Mouse (Mus musculus): ENCODE data around the gene Zfp106. TPM values are rescaled to one million over a fixed set of nuclear protein-coding genes. Genes with fewer than 3 reads are reported as not detected.

Zfp106 gene
- polyA plus RNA-seq, 1 experiment from 2014 or later = 43.6 TPM

DNA sequence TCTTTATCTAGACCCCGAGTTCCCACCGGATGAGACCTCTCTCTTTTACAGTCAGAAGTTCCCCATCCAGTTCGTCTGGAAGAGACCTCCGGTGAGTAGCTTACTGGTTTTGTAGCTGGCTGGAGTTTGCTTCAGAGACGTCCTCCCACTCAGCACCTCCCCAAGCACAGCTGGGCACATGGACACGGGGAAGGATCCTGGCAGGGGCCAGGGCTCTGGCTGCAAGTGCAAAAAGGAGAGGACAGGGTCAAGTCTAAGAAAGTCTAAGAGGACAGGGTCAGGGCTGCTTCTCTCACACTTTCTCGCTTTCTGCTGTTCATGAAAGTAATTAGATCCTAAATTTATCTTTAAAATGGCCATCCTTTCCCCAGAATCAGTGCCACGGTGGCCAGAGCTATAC is 99.6 kb downstream of the Zfp106 start:
- Histone ChIP-seq H3K9me3 (no peaks in the 10 kb centered on the region), H3K9ac (no peak overlapping the region), H3K4me2 (no peak overlapping the region), H3K27me3 (replicated peaks) (no peaks in the 10 kb centered on the region), H3K36me3 (replicated peaks) (no peaks in the 10 kb centered on the region), H3K4me1 (no peaks in the 10 kb centered on the region), H3K4me3 (no peak overlapping the region), H3K27ac (no peak overlapping the region)
- WGBS = 71% methylated on average over 8 of the region's 8 CpGs
- no peak for ATAC-seq (replicated peaks)

GRCm38 (mm10) chr2:120463328-120463727 is 100.3 kb downstream of the Zfp106 start:
- WGBS = 93% methylated on average over 7 of the region's 7 CpGs
- H3K9ac ChIP-seq = no peak overlapping the region

GRCm38 (mm10) chr2:120460216-120460615 is 103.4 kb downstream of the Zfp106 start:
- Histone ChIP-seq H3K27ac (no peak overlapping the region), H3K36me3 (replicated peaks) (no peaks in the 10 kb centered on the region), H3K9ac (no peak overlapping the region), H3K27me3 (replicated peaks) (no peaks in the 10 kb centered on the region), H3K4me1 (no peaks in the 10 kb centered on the region), H3K4me3 (no peak overlapping the region), H3K4me2 (no peak overlapping the region), H3K9me3 (no peaks in the 10 kb centered on the region)
- WGBS = 88% methylated on average over 4 of the region's 4 CpGs
- ATAC-seq (replicated peaks) = no peak

More at GRCm38 (mm10) chr2:120463328-120463727, 100.3 kb downstream of the Zfp106 start:
- H3K27ac ChIP-seq = no peak overlapping the region
- no peaks in the 10 kb centered on the region for H3K36me3 ChIP-seq (replicated peaks)
- H3K4me1 ChIP-seq = no peaks in the 10 kb centered on the region
- H3K4me3 ChIP-seq = no peak overlapping the region
- no peaks in the 10 kb centered on the region for H3K27me3 ChIP-seq (replicated peaks)
- no peak for ATAC-seq (replicated peaks)
- H3K9me3 ChIP-seq = no peaks in the 10 kb centered on the region
- no peak overlapping the region for H3K4me2 ChIP-seq

Other genes starting within 250 kb of the Zfp106 start
- gene Pla2g4f, start 249.7 kb downstream of the Zfp106 start, polyA plus RNA-seq (2015; fragmentation: Nextera tagmentation; extraction: Ambion mirVana) = not detected in 2 replicates
- 47.1 and 49.0 TPM in 2 replicates for gene Vps39, start 210.7 kb downstream of the Zfp106 start, polyA plus RNA-seq (2015; fragmentation: Nextera tagmentation; extraction: Ambion mirVana)
- gene Ganc, start 159.9 kb downstream of the Zfp106 start, polyA plus RNA-seq (2015; fragmentation: Nextera tagmentation; extraction: Ambion mirVana) = 9.2 and 9.7 TPM in 2 replicates
- 5.7 and 6.6 TPM in 2 replicates for gene Tmem87a, start 159.7 kb downstream of the Zfp106 start, polyA plus RNA-seq (2015; fragmentation: Nextera tagmentation; extraction: Ambion mirVana)
- gene Capn3, start 107.8 kb downstream of the Zfp106 start, polyA plus RNA-seq (2015; fragmentation: Nextera tagmentation; extraction: Ambion mirVana) = 0.50 and 1.2 TPM in 2 replicates
- gene Snap23, start 3.8 kb upstream of the Zfp106 start, polyA plus RNA-seq (2015; fragmentation: Nextera tagmentation; extraction: Ambion mirVana) = 15.2 TPM in 2 replicates
- gene Haus2, start 45.5 kb upstream of the Zfp106 start, polyA plus RNA-seq (2015; fragmentation: Nextera tagmentation; extraction: Ambion mirVana) = 27.1 and 30.2 TPM in 2 replicates
- gene Lrrc57, start 45.7 kb upstream of the Zfp106 start, polyA plus RNA-seq (2015; fragmentation: Nextera tagmentation; extraction: Ambion mirVana) = 28.7 and 31.5 TPM in 2 replicates
- gene Stard9, start 65.3 kb upstream of the Zfp106 start, polyA plus RNA-seq (2015; fragmentation: Nextera tagmentation; extraction: Ambion mirVana) = 4.1 and 5.1 TPM in 2 replicates

Measured in midbrain, embryonic 15.5 days (tissue).